Mouse (Mus musculus) MEL (cell line): ENCODE results near the gene Erc2. TPM values are rescaled to one million over a fixed set of nuclear protein-coding genes. Genes with fewer than 3 reads are reported as not detected.

Experiments
- DNase-seq: peaks from one replicate; pipeline ENCODE4 v3.0.0; 2011; ENCODE audit warnings: low read depth, low spot score
- H3K27ac ChIP-seq: 2 replicates; pipeline ENCODE4 v1.5.1; 2012; ENCODE audit warnings: low read depth, mild to moderate bottlenecking, control low read depth, low read length, moderate library complexity; ENCODE audit not compliant: control insufficient read depth
- H3K27me3 ChIP-seq, 2 experiments: fragments of 150-350 bp in 1 of 2; sonication (generic) in 1 of 2; 2 replicates each; pipeline ENCODE4 v1.6.1; 2012; ENCODE audit warnings: low read length in 2 of 2, mild to moderate bottlenecking in 2 of 2, improper control_type of control experiment in 1 of 2, moderate library complexity in 1 of 2; ENCODE audit not compliant: insufficient read depth in 2 of 2, control insufficient read depth in 1 of 2
- H3K36me3 ChIP-seq, 2 experiments: 2 replicates each; pipeline ENCODE4 v1.6.1; 2012 to 2014; ENCODE audit warnings: low read length in 2 of 2, improper control_type of control experiment in 1 of 2, inconsistent platforms in 1 of 2, mild to moderate bottlenecking in 1 of 2; ENCODE audit not compliant: insufficient read depth in 2 of 2, control insufficient read depth in 1 of 2
- H3K4me1 ChIP-seq, 2 experiments: fragments of 150-350 bp in 1 of 2; sonication (generic) in 1 of 2; 2 replicates each; pipeline ENCODE4 v1.6.1; 2012; ENCODE audit warnings: low read length in 2 of 2, improper control_type of control experiment in 1 of 2, mild to moderate bottlenecking in 1 of 2; ENCODE audit not compliant: insufficient read depth in 2 of 2, control insufficient read depth in 1 of 2
- H3K4me3 ChIP-seq, 2 experiments: fragments of 150-350 bp in 1 of 2; sonication (generic) in 1 of 2; 2 replicates each; pipeline ENCODE4 v1.5.1; 2012; ENCODE audit warnings: low read depth in 2 of 2, low read length in 2 of 2, mild to moderate bottlenecking in 2 of 2, moderate library complexity in 2 of 2, control low read depth in 1 of 2, improper control_type of control experiment in 1 of 2; ENCODE audit not compliant: control insufficient read depth in 1 of 2, insufficient read depth in 1 of 2
- H3K79me2 ChIP-seq: 2 replicates; pipeline ENCODE4 v1.6.1; 2012; ENCODE audit warnings: mild to moderate bottlenecking, low read length, moderate library complexity; ENCODE audit not compliant: control insufficient read depth, poor library complexity, insufficient read depth
- H3K9ac ChIP-seq: 2 replicates; pipeline ENCODE4 v1.6.1; 2012; ENCODE audit warnings: low read depth, mild to moderate bottlenecking, control low read depth, low read length, moderate library complexity; ENCODE audit not compliant: control insufficient read depth, poor library complexity, severe bottlenecking
- H3K9me3 ChIP-seq: fragments of 150-350 bp; sonication (generic); replicated peaks from 2 replicates; pipeline ENCODE4 v1.6.1; 2012; ENCODE audit warnings: mild to moderate bottlenecking, low read length, improper control_type of control experiment, moderate library complexity; ENCODE audit not compliant: insufficient read depth
- CHD1 ChIP-seq: IDR thresholded peaks from 2 replicates; pipeline ENCODE4 v1.6.1; 2012; ENCODE audit warnings: low read depth, mild to moderate bottlenecking, inconsistent platforms, low read length, improper control_type of control experiment
- CTCF ChIP-seq, 3 experiments: IDR thresholded peaks in 2 of 3; conservative IDR thresholded peaks in 1 of 3; 2 replicates each; pipeline ENCODE4 v1.5.1; 2011 to 2012; ENCODE audit warnings: low read length in 3 of 3, low read depth in 2 of 3, mild to moderate bottlenecking in 2 of 3, improper control_type of control experiment in 1 of 3, inconsistent platforms in 1 of 3, mixed read lengths in 1 of 3, moderate library complexity in 1 of 3; ENCODE audit not compliant: control insufficient read depth in 1 of 3, insufficient read depth in 1 of 3, poor library complexity in 1 of 3, severe bottlenecking in 1 of 3
- ELF1 ChIP-seq: IDR thresholded peaks from 2 replicates; pipeline ENCODE4 v1.6.1; 2014; ENCODE audit warnings: low read depth, mild to moderate bottlenecking, inconsistent platforms, low read length, improper control_type of control experiment, moderate library complexity
- EP300 ChIP-seq, 2 experiments: IDR thresholded peaks; 2 replicates each; pipeline ENCODE4 v1.6.1; 2011; ENCODE audit warnings: improper control_type of control experiment in 2 of 2, low read length in 2 of 2, low read depth in 1 of 2, mild to moderate bottlenecking in 1 of 2
- GABPA ChIP-seq: IDR thresholded peaks from 2 replicates; pipeline ENCODE4 v1.6.1; 2012; ENCODE audit warnings: low read depth, mild to moderate bottlenecking, inconsistent platforms, low read length, improper control_type of control experiment, moderate library complexity
- HCFC1 ChIP-seq: IDR thresholded peaks from 2 replicates; pipeline ENCODE4 v1.6.1; 2012; ENCODE audit warnings: low read depth, mild to moderate bottlenecking, inconsistent platforms, low read length, improper control_type of control experiment, moderate library complexity
- JUND ChIP-seq: IDR thresholded peaks from 2 replicates; pipeline ENCODE4 v1.6.1; 2011; ENCODE audit warnings: low read depth, mild to moderate bottlenecking, improper control_type of control experiment, low read length
- MEF2A ChIP-seq: IDR thresholded peaks from 2 replicates; pipeline ENCODE4 v1.6.1; 2014; ENCODE audit warnings: low read depth, mild to moderate bottlenecking, inconsistent platforms, low read length, improper control_type of control experiment; ENCODE audit not compliant: poor library complexity, insufficient replicate concordance, severe bottlenecking; ENCODE audit errors: extremely low read depth
- MYB ChIP-seq: IDR thresholded peaks from 2 replicates; pipeline ENCODE4 v1.6.1; 2011; ENCODE audit warnings: mild to moderate bottlenecking, low read depth, low read length, improper control_type of control experiment
- MYC ChIP-seq: IDR thresholded peaks from 2 replicates; pipeline ENCODE4 v1.6.1; 2011; ENCODE audit warnings: low read depth, mild to moderate bottlenecking, low read length, improper control_type of control experiment, moderate library complexity
- POLR2AphosphoS2 ChIP-seq: IDR thresholded peaks from 2 replicates; pipeline ENCODE4 v1.6.1; 2011; ENCODE audit warnings: low read length, improper control_type of control experiment
- POLR2AphosphoS5 ChIP-seq: IDR thresholded peaks from 2 replicates; pipeline ENCODE4 v1.6.1; 2012; ENCODE audit warnings: low read depth, borderline replicate concordance, mild to moderate bottlenecking, inconsistent platforms, low read length, moderate library complexity, mixed read lengths
- RAD21 ChIP-seq: IDR thresholded peaks from 2 replicates; pipeline ENCODE4 v1.6.1; 2011; ENCODE audit warnings: mild to moderate bottlenecking, low read depth, low read length, improper control_type of control experiment
- RCOR1 ChIP-seq: IDR thresholded peaks from 2 replicates; pipeline ENCODE4 v1.6.1; 2012; ENCODE audit warnings: low read depth, mild to moderate bottlenecking, inconsistent platforms, low read length, improper control_type of control experiment
- SIN3A ChIP-seq: IDR thresholded peaks from 2 replicates; pipeline ENCODE4 v1.6.1; 2012; ENCODE audit warnings: low read length, improper control_type of control experiment, inconsistent platforms
- TCF12 ChIP-seq: IDR thresholded peaks from 2 replicates; pipeline ENCODE4 v1.6.1; 2014; ENCODE audit warnings: low read depth, mild to moderate bottlenecking, inconsistent platforms, low read length, improper control_type of control experiment, moderate library complexity
- USF2 ChIP-seq, 2 experiments: IDR thresholded peaks; 2 replicates each; pipeline ENCODE4 v1.6.1; 2011 to 2012; ENCODE audit warnings: improper control_type of control experiment in 2 of 2, low read length in 2 of 2, borderline replicate concordance in 1 of 2, inconsistent platforms in 1 of 2, low read depth in 1 of 2, mild to moderate bottlenecking in 1 of 2; ENCODE audit not compliant: insufficient read depth in 1 of 2
- ZKSCAN1 ChIP-seq: IDR thresholded peaks from 2 replicates; pipeline ENCODE4 v1.6.1; 2012; ENCODE audit warnings: low read depth, mild to moderate bottlenecking, inconsistent platforms, low read length, improper control_type of control experiment, moderate library complexity
- ZNF384 ChIP-seq: IDR thresholded peaks from 2 replicates; pipeline ENCODE4 v1.6.1; 2012; ENCODE audit warnings: low read depth, mild to moderate bottlenecking, inconsistent platforms, low read length, improper control_type of control experiment
- polyA plus RNA-seq, 2 experiments: library from polyadenylated mRNA; stranded (reverse) in 1 of 2; unstranded in 1 of 2; fragments of >175 nt in 1 of 2; fragments of >200 nt in 1 of 2; gene quantifications; 2 replicates each; pipeline versions ENCODE4 v1.2.1 to v1.2.4; 2012; ENCODE audit warnings: low replicate concordance in 2 of 2, low read depth in 1 of 2; ENCODE audit not compliant: insufficient read length in 2 of 2, insufficient read depth in 1 of 2, missing spikeins in 1 of 2
- total RNA-seq: library from RNA; depleted of rRNA; stranded (reverse); fragments of 300-350 nt; gene quantifications from 2 replicates; pipeline ENCODE4 v1.2.3, GENCODE M21; 2012

The Erc2 gene
- total and polyA plus RNA-seq, 3 experiments, result not detected

DNA sequence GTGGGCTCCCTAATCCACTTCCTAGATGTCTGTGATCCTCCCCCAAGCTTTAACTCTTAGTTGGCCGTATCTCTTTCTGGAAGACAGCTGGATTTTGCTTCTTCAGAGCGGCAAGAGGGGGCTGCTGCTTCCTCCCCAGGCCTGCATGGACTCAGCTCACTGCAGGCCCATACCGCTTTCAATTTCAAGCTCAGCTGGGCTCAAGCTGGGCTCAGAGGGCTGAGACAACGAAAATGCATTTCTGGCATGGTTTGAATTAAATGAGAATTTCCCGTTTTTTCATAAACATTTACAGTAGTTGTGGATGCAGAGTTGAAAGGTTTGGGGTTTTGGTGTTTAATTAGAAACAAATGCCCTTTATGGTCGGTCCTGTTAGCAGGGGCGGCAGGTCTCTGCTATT lies 812.8 kb downstream of the Erc2 start:
- H3K27ac ChIP-seq, result no peak overlapping the region
- H3K9me3 ChIP-seq, result no peaks in the 10 kb centered on the region
- H3K9ac ChIP-seq, result no peak overlapping the region
- H3K79me2 ChIP-seq, result no peaks in the 10 kb centered on the region
- no peaks in the 10 kb centered on the region for H3K4me1 ChIP-seq
- no peak overlapping the region for H3K4me3 ChIP-seq
- no peak for TF ChIP-seq EP300 (IDR thresholded peaks at IDR 0.05; ENCODE audit: low read depth in 1 of 2, low read length in 2 of 2)
- no peak for TF ChIP-seq CTCF (IDR thresholded peaks at IDR 0.05 in 2 of 3, conservative IDR thresholded peaks at IDR 0.05 in 1 of 3; ENCODE audit: control insufficient read depth in 1 of 3, insufficient read depth in 1 of 3, low read depth in 2 of 3, low read length in 3 of 3, poor library complexity in 1 of 3, severe bottlenecking in 1 of 3)
- TF ChIP-seq CHD1, result no peak
- TF ChIP-seq MEF2A, result no peak
- no peak for TF ChIP-seq ZKSCAN1
- TF ChIP-seq MYC, result no peak
- TF ChIP-seq, all 39 proteins: peak for 0
- no peak for DNase-seq
- Histone ChIP-seq H3K27me3 (no peaks in the 10 kb centered on the region), H3K36me3 (no peaks in the 10 kb centered on the region)

DNA sequence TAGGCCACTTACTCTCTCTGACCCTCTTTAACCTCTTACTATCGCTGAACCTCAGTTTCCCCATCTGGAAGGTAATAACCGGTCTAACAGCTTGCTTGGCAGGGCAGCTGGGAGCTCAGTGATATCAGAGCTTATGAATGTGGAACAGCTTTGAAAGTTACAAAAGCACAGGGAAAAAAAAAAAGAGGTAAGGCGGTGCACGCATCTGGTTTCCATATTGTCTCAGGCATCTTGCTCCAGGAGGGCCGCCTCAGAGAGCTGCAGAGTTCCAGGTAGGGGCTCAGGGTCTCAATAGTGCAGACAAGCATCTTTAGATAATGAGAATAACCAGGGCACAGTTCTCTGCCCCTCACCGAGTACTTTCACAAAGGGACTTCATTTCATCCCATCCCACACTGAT lies 816.9 kb downstream of the Erc2 start:
- no peak for DNase-seq
- Histone ChIP-seq H3K4me1 (no peaks in the 10 kb centered on the region), H3K27me3 (no peaks in the 10 kb centered on the region), H3K4me3 (no peak overlapping the region), H3K9ac (no peak overlapping the region), H3K79me2 (no peaks in the 10 kb centered on the region), H3K36me3 (no peaks in the 10 kb centered on the region), H3K27ac (no peak overlapping the region), H3K9me3 (no peaks in the 10 kb centered on the region)
- TF ChIP-seq JUND, result no peak
- TF ChIP-seq GABPA, result no peak
- no peak for TF ChIP-seq USF2 (IDR thresholded peaks at IDR 0.05; ENCODE audit: borderline replicate concordance in 1 of 2, insufficient read depth in 1 of 2, low read depth in 1 of 2, low read length in 2 of 2)
- no peak for TF ChIP-seq POLR2AphosphoS5
- no peak for TF ChIP-seq MEF2A
- TF ChIP-seq RAD21, result no peak
- no peak for TF ChIP-seq TCF12
- TF ChIP-seq POLR2AphosphoS2, result no peak
- TF ChIP-seq SIN3A, result no peak
- no peak for TF ChIP-seq MYB
- no peak for TF ChIP-seq ZNF384
- TF ChIP-seq HCFC1, result no peak
- no peak for TF ChIP-seq ELF1
- TF ChIP-seq RCOR1, result no peak
